Mouse (Mus musculus) lung, postnatal 0 days (tissue): ENCODE measurements at regions not wholly inside any gene's neighbourhood (a gene's known extent, or its start where the extent isn't known, plus 50 kb on each side); places are given as distances from the start of the nearest gene placed in this dataset.

ENCODE experiments used
- CTCF ChIP-seq: IDR thresholded peaks from 2 replicates; pipeline ENCODE4 v1.5.1; 2016; ENCODE audit warnings: antibody characterized with exemption, mild to moderate bottlenecking
- EP300 ChIP-seq: IDR thresholded peaks from 2 replicates; pipeline ENCODE4 v1.6.1; 2016; ENCODE audit warnings: antibody characterized with exemption, mild to moderate bottlenecking, control low read depth

DNA sequence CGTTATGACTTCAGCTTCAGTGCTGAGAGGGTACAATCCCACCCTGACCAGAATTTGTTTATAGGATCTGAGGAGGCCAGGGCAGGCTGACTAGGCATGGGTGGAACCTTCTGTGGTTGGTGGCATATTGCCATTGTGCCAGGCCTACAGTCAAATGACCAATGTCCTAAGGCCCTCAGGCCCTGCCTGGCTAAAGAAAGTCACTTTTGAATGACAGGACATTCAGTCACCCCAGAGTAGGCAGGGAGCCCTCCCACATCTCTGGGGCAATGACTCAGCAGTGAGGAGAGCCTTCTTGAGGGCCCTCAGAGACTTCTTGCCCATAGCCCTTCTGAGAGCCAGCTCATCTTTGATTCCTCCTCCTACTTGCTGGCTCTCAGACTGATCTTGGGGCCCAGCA lies 102.9 kb downstream of the Asb7 start:
- TF ChIP-seq EP300 (no peak), CTCF (no peak)
